Mouse (Mus musculus) ovary, adult 18-20 months (tissue): ENCODE results near the gene Ispd.

Source experiments
- DNase-seq: peaks from one replicate; pipeline ENCODE4 v3.0.0; 2022; ENCODE audit warnings: low spot score, mixed read lengths

Gene Ispd

GRCm38 (mm10) chr12:36564146-36564545 is 182.9 kb downstream of the Ispd start:
- DNase-seq = no peak

- DNase-seq = no peak
Observed at GRCm38 (mm10) chr12:36566974-36567373, 185.7 kb downstream of the Ispd start.

- DNase-seq = no peak
Observed at GRCm38 (mm10) chr12:36570414-36571095, 189.3 kb downstream of the Ispd start.

GRCm38 (mm10) chr12:36584828-36585227 is 203.6 kb downstream of the Ispd start:
- no peak for DNase-seq

- DNase-seq = no peak
Observed at GRCm38 (mm10) chr12:36597539-36598250, 216.4 kb downstream of the Ispd start.

GRCm38 (mm10) chr12:36621960-36622736 is 240.9 kb downstream of the Ispd start:
- no peak for DNase-seq

- DNase-seq = no peak
Observed at GRCm38 (mm10) chr12:36627204-36627603, 246.0 kb downstream of the Ispd start.

- no peak for DNase-seq
Observed at GRCm38 (mm10) chr12:36632427-36632826, 251.2 kb downstream of the Ispd start.

GRCm38 (mm10) chr12:36647514-36647913 is 266.3 kb downstream of the Ispd start:
- no peak for DNase-seq

GRCm38 (mm10) chr12:36662496-36662895 is 281.2 kb downstream of the Ispd start:
- no peak for DNase-seq

GRCm38 (mm10) chr12:36664783-36665182 is 283.5 kb downstream of the Ispd start:
- DNase-seq = no peak

- no peak for DNase-seq
Observed at GRCm38 (mm10) chr12:36666771-36667170, 285.5 kb downstream of the Ispd start.

GRCm38 (mm10) chr12:36670164-36670908 is 289.1 kb downstream of the Ispd start:
- no peak for DNase-seq

- no peak for DNase-seq
Observed at GRCm38 (mm10) chr12:36670915-36671579, 289.8 kb downstream of the Ispd start.

GRCm38 (mm10) chr12:36674481-36674880 is 293.2 kb downstream of the Ispd start:
- DNase-seq = no peak

- DNase-seq = no peak
Observed at GRCm38 (mm10) chr12:36678220-36678619, 297.0 kb downstream of the Ispd start.

GRCm38 (mm10) chr12:36680883-36681505 is 299.7 kb downstream of the Ispd start:
- no peak for DNase-seq

- DNase-seq = no peak
Observed at GRCm38 (mm10) chr12:36681779-36682178, 300.5 kb downstream of the Ispd start.

- no peak for DNase-seq
Observed at GRCm38 (mm10) chr12:36694072-36694471, 312.8 kb downstream of the Ispd start.

GRCm38 (mm10) chr12:36704380-36704779 is 323.1 kb downstream of the Ispd start:
- no peak for DNase-seq

- DNase-seq = no peak
Observed at GRCm38 (mm10) chr12:36708810-36709209, 327.6 kb downstream of the Ispd start.
